Mouse (Mus musculus) heart, adult 2 months (tissue): ENCODE results near the gene Neurl2.

Source experiments
- CTCF ChIP-seq: fragments of 200-600 bp; IDR thresholded peaks from 2 replicates; pipeline ENCODE4 v1.8.1; 2022; ENCODE audit warnings: antibody characterized with exemption, mild to moderate bottlenecking, moderate library complexity
- EP300 ChIP-seq: fragments of 200-500 bp; IDR thresholded peaks from 2 replicates; pipeline ENCODE4 v1.6.1; 2011; ENCODE audit warnings: low read depth, low read length, control low read depth; ENCODE audit not compliant: insufficient read depth
- POLR2A ChIP-seq: fragments of 200-500 bp; IDR thresholded peaks from 2 replicates; pipeline ENCODE4 v1.6.1; 2011; ENCODE audit warnings: mild to moderate bottlenecking, low read depth, low read length, control low read depth; ENCODE audit not compliant: insufficient read depth

GRCm38 (mm10) chr2:164823181-164823585 lies 10.1 kb downstream of the Neurl2 start:
- TF ChIP-seq CTCF (peak; percentile 24; the same call in 1 of the 2 replicates), POLR2A (no peak; the same call in 1 of the 2 replicates), EP300 (no peak)
